Mouse (Mus musculus): Measurements from ENCODE around the gene Vav1.
A peak's percentile ranks its signal among the peaks of the same experiment; 100 is the strongest.

Gene Vav1

DNA sequence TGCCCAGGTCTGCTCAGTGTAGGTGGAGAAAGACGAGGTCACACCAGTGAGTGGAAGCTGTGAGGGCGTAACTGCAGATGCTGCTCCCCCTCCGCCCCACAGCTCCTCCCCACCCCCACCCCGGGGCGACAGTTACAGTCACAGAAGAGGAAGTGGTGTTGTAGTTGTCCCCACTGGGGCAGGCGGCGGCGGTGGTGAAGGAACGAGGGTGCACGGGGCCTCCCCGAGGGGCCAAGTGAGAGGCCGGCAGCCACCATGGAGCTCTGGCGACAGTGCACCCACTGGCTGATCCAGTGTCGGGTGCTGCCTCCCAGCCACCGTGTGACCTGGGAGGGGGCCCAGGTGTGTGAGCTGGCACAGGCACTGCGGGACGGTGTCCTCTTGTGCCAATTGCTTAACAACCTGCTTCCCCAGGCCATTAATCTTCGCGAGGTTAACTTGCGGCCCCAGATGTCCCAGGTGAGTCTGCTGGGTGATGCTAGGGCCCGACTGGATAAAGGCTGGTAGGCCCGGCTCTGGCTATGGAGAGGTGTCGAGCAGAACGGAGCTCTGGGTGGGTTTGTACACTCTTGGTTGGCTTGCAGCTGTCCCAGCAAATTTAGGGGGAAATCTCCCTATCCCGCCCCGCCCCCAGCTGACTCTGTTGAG lies at the start of gene Vav1:
Vav1 (plus strand) TSS at position 158 of the 648 bp plus-strand sequence.
- peak; percentile 83 for DNase-seq (ENCODE audit: low read depth)

DNA sequence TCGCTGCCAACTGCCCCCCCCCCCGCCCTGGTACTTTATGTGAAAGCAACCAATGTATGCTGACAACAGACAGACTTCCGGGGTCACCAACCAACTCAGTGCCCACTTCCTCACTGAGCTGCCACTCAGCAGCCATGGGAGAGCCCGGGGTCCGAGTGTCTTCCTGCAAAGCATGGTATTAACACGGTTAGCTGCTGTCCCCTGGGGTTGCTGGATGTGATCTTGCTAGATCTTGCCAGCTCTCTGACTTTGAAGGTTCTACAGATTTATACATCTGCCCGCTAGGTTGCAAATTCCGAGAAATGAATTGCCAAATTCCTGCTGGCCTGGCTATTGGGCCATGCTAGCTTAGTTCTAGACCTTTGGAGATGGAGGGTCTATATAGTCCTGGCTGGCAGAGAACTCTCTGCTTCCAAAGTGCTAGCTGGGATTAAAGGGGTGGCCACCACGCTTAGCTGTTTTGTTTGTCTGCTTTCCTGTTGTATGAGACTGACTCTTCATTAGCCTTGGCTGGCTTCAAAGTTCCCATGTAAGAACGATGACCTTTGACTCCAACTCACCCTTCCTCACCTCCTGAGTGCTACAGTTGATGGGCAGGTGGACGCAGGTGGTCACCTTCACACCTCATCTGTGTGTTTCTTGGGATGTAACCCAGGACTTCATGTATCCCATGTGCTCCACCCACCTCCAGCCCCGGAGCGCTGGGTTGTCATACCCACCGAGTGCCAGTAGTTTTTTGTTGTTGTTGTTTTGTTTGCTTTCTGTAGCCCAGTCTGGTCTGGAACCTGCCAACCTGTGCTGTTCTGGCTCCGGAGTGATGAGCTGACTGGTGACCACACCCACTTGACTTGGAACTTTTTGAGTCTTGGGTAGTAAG lies 48.8 kb upstream of the Vav1 start:
- DNase-seq (ENCODE audit: low read depth): no peak

DNA sequence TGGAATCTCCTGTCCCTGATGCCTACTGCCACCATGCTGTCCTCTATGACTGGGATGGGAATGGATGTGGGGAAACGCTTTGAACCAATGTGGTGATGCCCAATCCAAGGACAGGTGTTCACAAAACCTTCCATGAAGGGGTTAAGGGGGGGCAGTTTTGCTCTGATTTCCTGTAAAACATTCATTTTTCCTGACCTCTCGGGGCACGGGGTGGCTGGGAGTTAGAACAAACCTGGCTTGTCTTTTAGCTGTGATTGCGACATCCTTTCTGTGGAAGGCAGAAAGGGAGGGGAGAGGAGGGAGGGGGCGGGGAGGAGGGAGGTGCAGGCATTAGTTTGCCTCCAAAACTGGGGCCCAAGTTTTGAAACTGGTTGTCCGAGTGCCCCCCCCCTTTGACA lies 48.2 kb upstream of the Vav1 start:
- no peak for DNase-seq (ENCODE audit: low read depth)

DNA sequence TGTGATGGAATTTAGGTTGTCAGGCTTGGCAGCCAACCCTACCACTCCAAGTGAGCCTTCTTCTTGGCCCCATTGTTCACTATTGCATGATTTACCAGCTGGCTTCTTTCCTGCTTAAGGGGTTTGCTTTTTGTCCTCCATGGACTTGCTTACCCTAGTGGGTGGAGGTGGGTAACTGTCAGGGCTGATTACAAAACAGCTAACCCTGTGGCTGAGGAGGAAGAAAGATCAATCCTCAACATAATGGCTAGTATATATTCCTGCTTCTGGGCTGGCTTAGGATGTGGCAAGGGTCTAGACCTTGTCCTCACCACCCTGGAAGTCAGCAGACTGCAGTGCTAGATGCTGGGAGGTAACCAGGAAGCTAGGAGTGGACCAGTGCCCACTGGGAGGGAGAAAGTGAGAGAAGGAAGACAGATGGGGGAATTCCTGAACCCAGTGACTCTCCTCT lies 47.6 kb upstream of the Vav1 start:
- no peak for DNase-seq (ENCODE audit: low read depth)

GRCm38 (mm10) chr17:57232200-57232599 lies 46.7 kb upstream of the Vav1 start:
- no peak for DNase-seq (ENCODE audit: low read depth)

DNA sequence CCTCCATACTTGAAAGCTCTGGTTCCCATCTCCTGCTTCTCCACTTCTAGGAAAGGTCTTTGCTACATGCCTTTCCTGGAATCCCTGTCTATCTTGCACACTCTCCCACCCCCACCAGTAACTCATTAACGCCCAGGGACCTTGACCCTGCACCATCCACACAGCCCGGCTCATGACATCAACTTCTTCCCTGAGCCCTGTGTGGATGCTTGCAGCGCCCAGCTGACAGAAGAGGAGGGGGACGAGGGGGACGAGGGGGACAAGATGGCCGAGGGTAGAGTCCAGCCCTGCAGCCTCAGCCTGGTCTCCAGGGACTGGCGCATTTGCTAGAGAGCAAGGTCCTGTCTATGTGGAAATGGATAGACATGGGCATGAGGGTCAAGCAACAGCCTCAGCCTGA lies 45.9 kb upstream of the Vav1 start:
- DNase-seq (ENCODE audit: low read depth): no peak

DNA sequence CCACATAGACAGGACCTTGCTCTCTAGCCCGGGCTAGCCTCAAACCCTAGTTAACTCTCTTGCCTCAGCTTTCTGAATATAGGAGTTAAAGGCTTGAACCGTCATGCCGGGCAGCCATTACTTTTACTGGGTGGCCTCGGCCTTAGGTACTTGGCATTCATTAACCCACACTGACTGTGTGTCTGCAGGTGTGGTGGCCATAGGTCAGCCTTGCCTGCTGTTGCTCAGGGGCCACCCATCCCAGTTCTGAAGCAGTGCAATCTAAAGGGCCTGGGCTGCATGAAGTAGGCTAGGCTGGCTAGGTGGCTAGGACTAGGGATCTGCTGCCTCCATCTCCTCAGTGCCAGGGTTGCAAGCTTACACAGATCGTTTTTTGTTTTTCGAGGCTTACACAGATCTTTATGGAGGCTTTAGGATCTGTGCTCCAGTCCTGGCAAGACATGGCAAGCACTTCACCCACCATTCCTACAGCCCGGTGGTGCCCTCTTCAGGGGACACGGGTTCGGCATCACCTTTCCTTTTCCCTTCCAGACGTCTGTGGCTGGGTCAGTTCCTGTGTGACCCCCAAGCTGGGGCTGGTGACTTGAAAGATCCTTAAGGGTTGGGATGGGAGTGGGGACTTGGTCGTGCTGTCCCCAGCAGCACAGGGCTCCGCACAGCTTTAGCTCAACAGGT lies 44.5 kb upstream of the Vav1 start:
- no peak for DNase-seq (ENCODE audit: low read depth)

GRCm38 (mm10) chr17:57235803-57236202 lies 43.1 kb upstream of the Vav1 start:
- no peak for DNase-seq (ENCODE audit: low read depth)

- no peak for DNase-seq (ENCODE audit: low read depth)
Measured at GRCm38 (mm10) chr17:57237181-57237580, 41.7 kb upstream of the Vav1 start.

GRCm38 (mm10) chr17:57243650-57244370 lies 35.1 kb upstream of the Vav1 start:
- no peak for DNase-seq (ENCODE audit: low read depth)

DNA sequence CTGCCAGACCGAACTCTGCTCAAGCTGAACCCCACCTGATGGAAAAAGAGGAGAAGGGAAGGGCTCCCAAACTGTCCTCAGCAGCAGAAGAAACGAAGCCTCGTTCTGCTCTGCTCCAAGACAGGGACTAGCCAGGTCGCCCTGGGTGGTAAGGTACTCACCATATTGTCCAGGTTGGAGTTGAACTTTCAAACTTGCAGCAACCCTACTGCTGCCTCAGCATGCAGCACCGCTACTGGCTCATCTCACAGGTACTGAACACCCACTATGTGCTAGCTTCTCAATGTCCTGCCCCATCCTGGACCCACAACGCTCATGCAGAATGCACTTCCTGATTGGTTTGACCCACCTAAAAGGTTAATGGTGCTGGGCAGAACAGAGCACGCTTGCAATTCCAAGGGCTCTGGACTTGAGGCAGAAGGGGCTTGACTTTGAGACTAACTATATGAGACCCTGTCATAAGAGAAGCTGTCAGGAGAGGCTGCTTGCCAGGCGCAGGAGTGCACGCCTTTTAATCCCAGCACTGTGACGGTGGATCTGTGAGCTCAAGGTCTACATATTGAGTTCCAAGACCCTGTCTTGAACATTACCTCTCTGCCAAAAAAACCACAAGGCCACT lies 33.5 kb upstream of the Vav1 start:
- no peak for DNase-seq (ENCODE audit: low read depth)

DNA sequence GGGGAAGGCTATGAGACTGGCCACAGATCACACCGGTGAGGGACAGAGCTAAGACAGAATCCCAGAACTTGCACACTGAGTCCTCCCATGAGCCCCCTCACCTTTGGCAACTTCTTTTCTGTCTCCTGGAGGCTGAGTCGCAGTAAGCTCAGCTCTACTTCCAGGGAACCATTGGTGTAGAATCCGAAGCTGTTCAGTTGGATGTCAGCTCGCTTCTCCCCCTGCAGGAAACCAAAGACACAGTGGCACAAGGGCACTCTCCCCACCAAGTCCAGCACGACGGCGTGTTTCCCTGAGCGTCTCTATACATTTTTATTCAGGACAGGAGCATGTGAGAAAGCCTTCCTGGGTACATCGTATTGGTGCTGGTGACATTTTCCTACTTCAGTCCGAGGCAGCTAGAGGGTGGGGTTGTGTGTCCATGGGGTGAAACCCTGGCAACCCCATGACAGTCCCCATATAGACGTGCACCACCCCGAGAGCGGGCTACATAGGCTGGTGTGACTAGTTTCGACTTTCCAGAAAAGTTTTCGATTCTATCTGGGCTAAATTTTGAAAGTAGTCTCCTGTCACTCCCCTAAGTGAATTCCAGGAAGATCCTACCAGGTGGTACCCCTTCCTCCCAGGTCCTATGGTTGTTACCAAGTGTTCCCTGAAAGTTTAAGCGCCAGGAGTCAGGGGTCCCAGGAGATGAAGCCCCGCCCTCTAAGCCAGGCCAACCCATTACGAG lies 32.1 kb upstream of the Vav1 start:
- DNase-seq (ENCODE audit: low read depth): peak; percentile 36

DNA sequence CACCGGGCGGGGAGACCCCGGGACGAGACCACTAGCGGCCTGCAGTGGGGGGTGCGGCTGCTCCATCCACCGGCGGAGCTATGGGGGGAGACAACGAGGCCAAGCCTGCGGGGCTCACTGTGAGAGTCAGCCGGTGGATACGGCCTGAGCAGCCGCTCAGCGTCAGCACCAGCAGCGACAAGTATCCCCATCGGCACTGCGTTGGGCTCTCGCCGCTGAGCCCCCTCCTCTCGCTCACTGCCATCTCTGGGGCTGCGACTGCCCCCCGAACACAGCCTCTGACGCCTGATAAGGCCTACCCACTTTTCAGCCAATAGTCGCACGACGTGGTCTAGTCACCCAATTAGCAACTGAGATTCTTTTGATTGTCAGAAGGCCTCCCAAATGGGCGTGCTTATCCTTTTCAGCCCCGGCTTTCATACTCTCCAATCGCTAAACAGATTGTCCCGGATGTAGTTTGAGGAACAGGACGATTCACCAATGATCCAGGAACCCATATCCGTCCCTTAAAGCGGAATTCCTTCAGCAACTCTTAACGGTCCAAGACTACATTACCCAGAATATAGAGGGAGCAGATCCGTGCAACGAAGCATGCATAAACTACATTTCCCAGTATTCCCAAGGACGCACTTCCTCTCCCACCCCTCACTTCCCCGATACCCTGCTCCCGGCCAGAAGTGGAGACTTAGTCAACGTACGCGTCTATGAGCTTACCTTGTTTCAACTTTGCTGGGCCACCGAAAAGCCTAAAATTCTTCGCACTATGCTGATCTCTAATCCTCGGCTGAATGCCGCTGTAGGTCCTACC lies 31.3 kb upstream of the Vav1 start:
- DNase-seq (ENCODE audit: low read depth): peak; percentile 96

DNA sequence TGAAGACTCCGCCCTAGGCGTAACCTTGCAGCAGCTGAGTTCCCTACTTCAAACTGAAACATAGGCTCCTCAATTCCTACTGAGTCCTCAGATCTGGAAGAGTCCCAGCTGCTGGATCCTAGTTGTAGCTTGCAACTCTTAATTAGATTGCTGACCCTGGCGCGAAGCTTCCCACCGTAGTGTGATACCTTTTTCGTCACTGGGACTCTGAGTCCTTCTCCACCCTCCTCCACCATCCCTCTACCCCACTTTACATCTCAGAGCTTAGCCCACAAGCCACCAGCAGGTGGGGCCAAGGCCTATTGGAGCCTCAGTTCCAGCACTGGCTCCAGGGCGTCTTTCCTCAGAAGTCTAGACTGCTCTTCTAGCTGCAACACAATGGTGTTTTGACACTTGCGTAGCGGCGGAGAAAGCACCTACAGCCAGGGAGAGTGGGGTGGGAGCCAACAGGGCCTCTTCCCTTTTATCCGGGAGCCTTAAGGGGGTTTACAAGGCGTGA lies 30.6 kb upstream of the Vav1 start, which contains the start of gene Gpr108:
Gpr108 (minus strand) TSS at position 246 of the 499 bp plus-strand sequence.
- DNase-seq (ENCODE audit: low read depth): peak; percentile 94

- DNase-seq (ENCODE audit: low read depth): no peak
Measured at GRCm38 (mm10) chr17:57248771-57249170, 30.1 kb upstream of the Vav1 start.

GRCm38 (mm10) chr17:57249186-57250181 lies 29.4 kb upstream of the Vav1 start, which contains the start of gene Trip10:
Trip10 (plus strand) TSS chr17:57249455.
- peak; percentile 94 for DNase-seq (ENCODE audit: low read depth)

DNA sequence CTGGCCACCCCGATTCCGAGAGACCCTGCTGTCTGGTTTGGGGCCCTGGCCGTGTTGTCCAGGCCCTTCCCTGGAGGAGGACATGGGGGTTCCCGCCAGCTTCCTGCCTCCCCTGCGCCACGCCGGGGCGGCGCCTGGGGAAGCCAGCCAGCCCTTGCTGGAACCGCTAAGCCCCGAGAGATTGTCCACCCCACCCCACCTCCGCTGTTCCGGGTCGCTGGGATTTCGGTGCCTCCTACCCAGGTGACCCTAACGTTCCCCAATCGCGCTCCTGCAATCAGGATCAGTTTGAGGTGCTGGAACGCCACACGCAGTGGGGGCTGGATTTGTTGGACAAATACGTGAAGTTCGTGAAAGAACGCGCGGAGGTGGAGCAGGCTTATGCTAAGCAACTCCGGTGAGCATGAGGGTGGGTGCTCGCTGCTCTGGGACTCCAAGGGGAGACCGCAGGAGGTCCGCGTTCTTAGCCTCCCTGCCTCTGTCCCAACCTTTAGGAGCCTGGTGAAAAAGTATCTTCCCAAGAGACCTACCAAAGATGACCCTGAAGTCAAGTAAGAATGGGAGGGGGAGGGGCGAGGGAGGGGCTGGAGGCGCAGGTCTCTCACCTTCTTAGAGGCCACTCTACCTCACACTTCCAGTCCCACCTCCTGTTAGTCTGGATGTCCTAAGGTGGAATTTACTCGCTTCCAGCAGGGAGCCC lies 28.3 kb upstream of the Vav1 start:
- peak; percentile 32 for DNase-seq (ENCODE audit: low read depth)

GRCm38 (mm10) chr17:57251431-57251830 lies 27.5 kb upstream of the Vav1 start:
- DNase-seq (ENCODE audit: low read depth): no peak

Measured in naive thymus-derived CD4-positive, alpha-beta T cell, adult 2 months (primary cell).